Comparison of ENCODE assay signal across 15 mouse cellular contexts in the genomic region with DNA sequence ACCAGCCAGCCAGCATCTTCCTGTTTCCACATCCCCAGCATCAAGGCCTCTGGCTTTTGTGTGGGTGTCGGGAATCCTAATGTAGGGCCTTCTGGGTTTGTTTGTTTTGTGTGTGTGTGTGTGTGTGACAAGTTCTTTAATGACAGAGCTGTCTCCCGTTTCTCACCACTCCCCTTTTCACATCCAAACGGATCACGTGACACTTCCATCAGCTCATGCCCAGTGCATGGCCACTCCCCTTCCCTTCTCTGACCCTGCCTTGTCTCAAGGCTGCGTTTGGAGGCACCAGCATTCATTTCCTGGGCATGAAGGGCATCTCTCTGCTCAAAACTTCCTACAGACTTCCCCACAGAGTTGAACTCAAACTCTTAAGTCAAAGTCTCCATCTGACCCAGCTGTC.
"Had no signal": no experiment of that assay in that cellular context is flagged by ENCODE, and none has a peak within 500 bp of the region (broad histone marks: within the 10 kb centered on the region; RNA-seq: fewer than 3 reads in every experiment).

No protein-coding gene starts in this region.

- H3K9me3 ChIP-seq: intestine, embryonic 15.5 days; limb, embryonic 12.5 days; midbrain, embryonic 12.5 days; neural tube, embryonic 12.5 days had no signal

- H3K27me3 ChIP-seq: intestine, embryonic 15.5 days; limb, embryonic 12.5 days; midbrain, embryonic 12.5 days; neural tube, embryonic 12.5 days had no signal

- H3K4me3 ChIP-seq: intestine, embryonic 15.5 days; limb, embryonic 12.5 days; midbrain, embryonic 12.5 days; neural tube, embryonic 12.5 days had no signal

- H3K27ac ChIP-seq: intestine, embryonic 15.5 days; limb, embryonic 12.5 days; liver, embryonic 14.5 days; midbrain, embryonic 12.5 days; neural tube, embryonic 12.5 days had no signal

- ATAC-seq: intestine, embryonic 15.5 days had no signal

- H3K9ac ChIP-seq: intestine, embryonic 15.5 days; limb, embryonic 12.5 days; liver, embryonic 14.5 days; midbrain, embryonic 12.5 days; neural tube, embryonic 12.5 days had no signal

- DNase-seq: kidney, adult 9 months; kidney, postnatal 14 days; liver; lung, adult 2 months; lung, postnatal 36 days; retina, postnatal 1 day; right cerebral cortex, postnatal 4 days; spleen, adult 18-20 months; thymus, adult 2 months; thymus, postnatal 25 days had no signal

- H3K4me2 ChIP-seq: intestine, embryonic 15.5 days; limb, embryonic 12.5 days; midbrain, embryonic 12.5 days; neural tube, embryonic 12.5 days had no signal

- H3K4me1 ChIP-seq: intestine, embryonic 15.5 days; limb, embryonic 12.5 days; midbrain, embryonic 12.5 days; neural tube, embryonic 12.5 days had no signal
